Mouse (Mus musculus) CH12.LX (cell line): Measurements from ENCODE around the gene Ophn1. TPM values are rescaled to one million over a fixed set of nuclear protein-coding genes. Genes with fewer than 3 reads are reported as not detected.

Experiments used
- DNase-seq: peaks from one replicate; pipeline ENCODE4 v3.0.0-alpha.2; 2013; ENCODE audit errors: extremely low read depth
- H3K27ac ChIP-seq: 2 replicates; pipeline ENCODE4 v1.5.1; 2012; ENCODE audit warnings: low read depth, mild to moderate bottlenecking, control low read depth, moderate library complexity; ENCODE audit not compliant: insufficient read depth
- H3K27me3 ChIP-seq: replicated peaks from 2 replicates; pipeline ENCODE3; 2012; ENCODE audit warnings: inconsistent platforms
- H3K36me3 ChIP-seq, 2 experiments: replicated peaks in 1 of 2; 2 replicates each; pipeline versions ENCODE3 to v1.6.1; 2012; ENCODE audit warnings: inconsistent platforms in 1 of 2, low read length in 1 of 2, mild to moderate bottlenecking in 1 of 2, mixed read lengths in 1 of 2, moderate library complexity in 1 of 2; ENCODE audit not compliant: control insufficient read depth in 1 of 2, insufficient read depth in 1 of 2
- H3K4me1 ChIP-seq, 2 experiments: 2 replicates each; pipeline ENCODE4 v1.6.1; 2012; ENCODE audit warnings: inconsistent platforms in 1 of 2, moderate library complexity in 1 of 2; ENCODE audit not compliant: insufficient read depth in 2 of 2, control insufficient read depth in 1 of 2
- H3K4me2 ChIP-seq: 2 replicates; pipeline ENCODE4 v1.6.1; 2012; ENCODE audit warnings: low read depth, mild to moderate bottlenecking, control low read depth; ENCODE audit not compliant: poor library complexity, insufficient read depth, severe bottlenecking
- H3K4me3 ChIP-seq, 3 experiments: fragments of 150-350 bp in 1 of 3; sonication (generic) in 1 of 3; replicated peaks in 1 of 3; 2 replicates each; pipeline versions ENCODE3 to v1.5.1; 2011 to 2012; ENCODE audit warnings: low read depth in 2 of 3, low read length in 2 of 3, mild to moderate bottlenecking in 2 of 3, moderate library complexity in 2 of 3, control low read depth in 1 of 3, improper control_type of control experiment in 1 of 3, inconsistent platforms in 1 of 3, mixed read lengths in 1 of 3; ENCODE audit not compliant: poor library complexity in 1 of 3
- H3K79me2 ChIP-seq: replicated peaks from 2 replicates; pipeline ENCODE4 v1.6.1; 2012; ENCODE audit warnings: mild to moderate bottlenecking, moderate library complexity; ENCODE audit not compliant: control insufficient read depth, poor library complexity, insufficient read depth, severe bottlenecking; ENCODE audit errors: extremely low read depth
- H3K9ac ChIP-seq: 2 replicates; pipeline ENCODE4 v1.6.1; 2012; ENCODE audit warnings: low read depth, mild to moderate bottlenecking, control low read depth, moderate library complexity; ENCODE audit not compliant: insufficient read depth
- H3K9me3 ChIP-seq: replicated peaks from 2 replicates; pipeline ENCODE3; 2012; ENCODE audit warnings: low read length, inconsistent platforms, mixed read lengths
- BHLHE40 ChIP-seq: IDR thresholded peaks from 2 replicates; pipeline ENCODE4 v1.6.1; 2011; ENCODE audit warnings: mild to moderate bottlenecking, low read depth, low read length, improper control_type of control experiment
- CHD2 ChIP-seq: IDR thresholded peaks from 2 replicates; pipeline ENCODE4 v1.6.1; 2011; ENCODE audit warnings: low read length, improper control_type of control experiment
- E2F4 ChIP-seq: IDR thresholded peaks from 2 replicates; pipeline ENCODE4 v1.6.1; 2011; ENCODE audit warnings: low read depth, low read length, improper control_type of control experiment; ENCODE audit not compliant: insufficient replicate concordance
- ETS1 ChIP-seq: conservative IDR thresholded peaks from 2 replicates; pipeline ENCODE4 v1.6.1; 2012; ENCODE audit warnings: low read depth, mild to moderate bottlenecking, inconsistent platforms, low read length, improper control_type of control experiment, moderate library complexity
- IRF4 ChIP-seq: IDR thresholded peaks from 2 replicates; pipeline ENCODE4 v1.6.1; 2014; ENCODE audit warnings: low read depth, mild to moderate bottlenecking, inconsistent platforms, low read length, improper control_type of control experiment
- JUND ChIP-seq: conservative IDR thresholded peaks from 2 replicates; pipeline ENCODE4 v1.6.1; 2011; ENCODE audit warnings: low read depth, low read length, improper control_type of control experiment
- KAT2A ChIP-seq: IDR thresholded peaks from 2 replicates; pipeline ENCODE4 v1.6.1; 2012; ENCODE audit warnings: low read length, improper control_type of control experiment, inconsistent platforms; ENCODE audit not compliant: insufficient replicate concordance
- MAFK ChIP-seq: IDR thresholded peaks from 2 replicates; pipeline ENCODE4 v1.6.1; 2011; ENCODE audit warnings: low read length, improper control_type of control experiment; ENCODE audit not compliant: insufficient replicate concordance
- MAZ ChIP-seq: IDR thresholded peaks from 2 replicates; pipeline ENCODE4 v1.6.1; 2012; ENCODE audit warnings: low read depth, mild to moderate bottlenecking, inconsistent platforms, low read length, improper control_type of control experiment, moderate library complexity
- MEF2A ChIP-seq: IDR thresholded peaks from 2 replicates; pipeline ENCODE4 v1.6.1; 2014; ENCODE audit warnings: low read depth, mild to moderate bottlenecking, inconsistent platforms, low read length, improper control_type of control experiment, borderline replicate concordance
- NELFE ChIP-seq: IDR thresholded peaks from 2 replicates; pipeline ENCODE4 v1.6.1; 2011; ENCODE audit warnings: low read depth, low read length, improper control_type of control experiment
- NRF1 ChIP-seq: IDR thresholded peaks from 2 replicates; pipeline ENCODE4 v1.6.1; 2014; ENCODE audit warnings: low read depth, mild to moderate bottlenecking, inconsistent platforms, low read length, improper control_type of control experiment, moderate library complexity
- PAX5 ChIP-seq: IDR thresholded peaks from 2 replicates; pipeline ENCODE4 v1.6.1; 2012; ENCODE audit warnings: low read length, inconsistent platforms, mixed read lengths
- POLR2A ChIP-seq: IDR thresholded peaks from 2 replicates; pipeline ENCODE4 v1.6.1; 2011; ENCODE audit warnings: low read depth, mild to moderate bottlenecking, improper control_type of control experiment, low read length
- RAD21 ChIP-seq: IDR thresholded peaks from 2 replicates; pipeline ENCODE4 v1.6.1; 2011; ENCODE audit warnings: low read depth, mild to moderate bottlenecking, low read length, improper control_type of control experiment, moderate library complexity
- SMC3 ChIP-seq: IDR thresholded peaks from 2 replicates; pipeline ENCODE4 v1.6.1; 2011; ENCODE audit warnings: low read depth, low read length, improper control_type of control experiment
- USF2 ChIP-seq: conservative IDR thresholded peaks from 2 replicates; pipeline ENCODE4 v1.6.1; 2011; ENCODE audit warnings: low read depth, low read length, improper control_type of control experiment
- ZC3H11A ChIP-seq: IDR thresholded peaks from 2 replicates; pipeline ENCODE4 v1.6.1; 2012; ENCODE audit warnings: low read depth, mild to moderate bottlenecking, inconsistent platforms, low read length, improper control_type of control experiment
- ZNF384 ChIP-seq: IDR thresholded peaks from 2 replicates; pipeline ENCODE4 v1.6.1; 2012; ENCODE audit warnings: low read depth, low read length, improper control_type of control experiment, inconsistent platforms
- dilution Hi-C: fragments of 300-500 bp; cut with MboI; formaldehyde crosslinking; loops from 2 replicates; pipeline ENCODE4 v1.14.3; 2020; ENCODE audit warnings: low sequenced_read_pairs; ENCODE audit not compliant: extremely low pct_unique_long_range_greater_than_20kb, extremely low pct_ligation_motif_present
- in situ Hi-C: fragments of 300-500 bp; cut with MboI; formaldehyde crosslinking; loops from 3 replicates; pipeline ENCODE4 v1.14.3; 2019; ENCODE audit warnings: low sequenced_read_pairs, low pct_ligation_motif_present, low pct_unique_long_range_greater_than_20kb, mixed read lengths
- polyA plus RNA-seq: library from polyadenylated mRNA; unstranded; fragments of >175 nt; gene quantifications from 2 replicates; pipeline ENCODE4 v1.2.1, GENCODE M21; 2012; ENCODE audit warnings: low read depth; ENCODE audit not compliant: insufficient read length
- total RNA-seq, 2 experiments: library from RNA; depleted of rRNA; stranded (reverse); fragments of 300-350 nt in 1 of 2; fragments of >200 nt in 1 of 2; gene quantifications; 2 replicates each; pipeline ENCODE4 v1.2.3; 2012 to 2014

Gene Ophn1
- total and polyA plus RNA-seq, 3 experiments: not detected

DNA sequence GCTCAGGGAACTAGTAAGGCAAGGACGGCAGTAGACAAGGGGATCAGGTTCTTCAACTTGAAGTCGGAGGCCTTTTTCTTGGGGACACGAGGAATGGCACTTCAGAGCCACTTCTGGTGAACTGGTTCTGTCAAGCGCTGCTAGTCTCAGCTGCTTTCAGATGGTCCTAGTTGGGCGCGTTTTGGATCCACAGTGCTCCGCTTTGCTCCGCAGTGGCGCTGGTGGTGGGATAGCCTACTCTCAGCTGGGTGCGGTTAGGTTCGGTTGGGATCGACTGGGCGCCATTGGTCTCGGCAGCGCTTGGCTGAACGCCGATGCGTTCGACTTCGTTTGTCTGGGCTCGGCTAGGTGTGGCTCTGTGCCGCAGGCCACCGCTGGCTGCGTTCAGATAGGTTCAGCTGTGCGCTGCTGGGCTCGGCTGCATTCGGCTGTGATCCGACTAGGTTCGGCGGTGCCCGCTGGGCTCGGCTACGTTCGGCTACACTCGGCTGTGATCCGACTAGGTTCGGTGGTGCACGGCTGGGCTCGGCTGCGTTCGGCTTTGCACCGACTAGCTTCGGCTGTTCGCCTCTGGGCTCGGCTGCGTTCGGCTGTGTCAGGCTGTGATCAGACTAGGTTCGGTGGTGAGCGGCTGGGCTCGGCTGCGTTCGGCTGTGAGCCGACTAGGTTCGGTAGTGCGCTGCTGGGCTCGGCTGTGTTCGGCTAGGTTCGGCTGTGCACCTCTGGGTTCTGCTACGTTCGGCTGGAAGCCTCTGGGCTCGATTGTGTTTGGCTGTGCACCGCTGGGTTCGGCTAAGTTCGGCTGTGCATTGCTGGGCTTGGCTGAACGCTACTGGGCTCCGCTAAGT, 46.1 kb upstream of the Ophn1 start:
- Histone ChIP-seq H3K4me1 (peaks cover 0 to 6% of the 10 kb centered on the region in 2 experiments; a peak in 1 of 4 replicates), H3K4me3 (peak overlapping the region; percentile 58 to 74 (median 66)), H3K27me3 (no peaks in the 10 kb centered on the region), H3K79me2 (peaks cover 10% of the 10 kb centered on the region), H3K27ac (peak overlapping the region; percentile 79), H3K9me3 (no peaks in the 10 kb centered on the region), H3K36me3 (peaks cover 0 to 8% of the 10 kb centered on the region in 2 experiments), H3K9ac (peak overlapping the region; percentile 79), H3K4me2 (peak overlapping the region; percentile 56; the same call in 1 of the 2 replicates)
- in situ Hi-C loops (loop anchor here (25.0 kb wide), 1 partner anchor 225 kb away; no protein-coding TSS in a partner anchor), dilution Hi-C loops (no loop called here)
- peak; percentile 76 for DNase-seq
- TF ChIP-seq NRF1: no peak
- 0 out of 2 replicates have a peak, but pooled peaks have one; percentile 38 for TF ChIP-seq KAT2A
- TF ChIP-seq RAD21: no peak
- peak; percentile 41; the same call in 1 of the 2 replicates for TF ChIP-seq POLR2A
- TF ChIP-seq PAX5: no peak

GRCm38 (mm10) chrX:98936101-98936500, 45.3 kb upstream of the Ophn1 start, which contains the start of gene Yipf6:
Gene Yipf6 (plus strand): TSS chrX:98936316.
- H3K9me3 ChIP-seq: no peaks in the 10 kb centered on the region
- H3K4me3 ChIP-seq: peak within 1 kb of the TSS; percentile 58 to 74 (median 66)
- TF ChIP-seq ZC3H11A (no peak), MAFK (no peak), ZNF384 (no peak), JUND (no peak), IRF4 (no peak), USF2 (no peak), CHD2 (no peak), BHLHE40 (no peak), SMC3 (no peak), MEF2A (no peak), MAZ (no peak), NELFE (no peak), E2F4 (no peak), POLR2A (no peak), ETS1 (no peak)
- peaks cover 10% of the 10 kb centered on the region for H3K79me2 ChIP-seq
- peaks cover 0 to 6% of the 10 kb centered on the region in 2 experiments; a peak in 1 of 4 replicates for H3K4me1 ChIP-seq
- H3K9ac ChIP-seq: peak within 1 kb of the TSS; percentile 79
- peak within 1 kb of the TSS; percentile 56; the same call in 1 of the 2 replicates for H3K4me2 ChIP-seq
- dilution Hi-C loops (no loop called here), in situ Hi-C loops (loop anchor here (25.0 kb wide), 1 partner anchor 224 kb away; no protein-coding TSS in a partner anchor)
- H3K27me3 ChIP-seq: no peaks in the 10 kb centered on the region
- peak within 1 kb of the TSS; percentile 79 for H3K27ac ChIP-seq
- H3K36me3 ChIP-seq: peaks cover 0 to 4% of the 10 kb centered on the region in 2 experiments
- DNase-seq: no peak
